Mouse (Mus musculus): ENCODE measurements around the gene Sytl3. TPM values are rescaled to one million over a fixed set of nuclear protein-coding genes. Genes with fewer than 3 reads are reported as not detected.

Sytl3 gene
- total RNA-seq, 2 experiments from 2014 or later: 0.49 to 0.81 TPM

GRCm38 (mm10) chr17:6743787-6744239 is 84.9 kb downstream of the Sytl3 start:
- intact Hi-C loops (cut with DNase I): no loop called here
- peak in 1 of 2 experiments; percentile 15 for DNase-seq (ENCODE audit: extremely low spot score in 1 of 2, low spot score in 2 of 2)

GRCm38 (mm10) chr17:6744366-6744765 is 85.5 kb downstream of the Sytl3 start:
- peak in 1 of 2 experiments; percentile 27 for DNase-seq (ENCODE audit: extremely low spot score in 1 of 2, low spot score in 2 of 2)
- intact Hi-C loops (cut with DNase I): no loop called here

GRCm38 (mm10) chr17:6744871-6745270 is 86.0 kb downstream of the Sytl3 start:
- intact Hi-C loops (cut with DNase I): no loop called here
- DNase-seq (ENCODE audit: extremely low spot score in 1 of 2, low spot score in 2 of 2): peak in 1 of 2 experiments; percentile 14

- intact Hi-C loops (cut with DNase I): no loop called here
- peak in 1 of 2 experiments; percentile 22 for DNase-seq (ENCODE audit: extremely low spot score in 1 of 2, low spot score in 2 of 2)
Observed at GRCm38 (mm10) chr17:6745503-6745902, 86.6 kb downstream of the Sytl3 start.

GRCm38 (mm10) chr17:6745975-6746374 is 87.1 kb downstream of the Sytl3 start:
- DNase-seq (ENCODE audit: extremely low spot score in 1 of 2, low spot score in 2 of 2): peak in 1 of 2 experiments; percentile 47

GRCm38 (mm10) chr17:6746452-6747231 is 87.7 kb downstream of the Sytl3 start:
- peak in 1 of 2 experiments; percentile 27 for DNase-seq (ENCODE audit: extremely low spot score in 1 of 2, low spot score in 2 of 2)
- intact Hi-C loops (cut with DNase I): no loop called here

More at GRCm38 (mm10) chr17:6745975-6746374, 87.1 kb downstream of the Sytl3 start:
- intact Hi-C loops (cut with DNase I): no loop called here

GRCm38 (mm10) chr17:6747478-6747877 is 88.6 kb downstream of the Sytl3 start:
- intact Hi-C loops (cut with DNase I): no loop called here

GRCm38 (mm10) chr17:6748779-6749464 is 90.0 kb downstream of the Sytl3 start:
- intact Hi-C loops (cut with DNase I): no loop called here
- peak in 1 of 2 experiments; percentile 47 for DNase-seq (ENCODE audit: extremely low spot score in 1 of 2, low spot score in 2 of 2)

More at GRCm38 (mm10) chr17:6747478-6747877, 88.6 kb downstream of the Sytl3 start:
- peak in 1 of 2 experiments; percentile 17 for DNase-seq (ENCODE audit: extremely low spot score in 1 of 2, low spot score in 2 of 2)

- DNase-seq (ENCODE audit: extremely low spot score in 1 of 2, low spot score in 2 of 2): no peak
- intact Hi-C loops (cut with DNase I): no loop called here
Observed at GRCm38 (mm10) chr17:6751221-6751859, 92.4 kb downstream of the Sytl3 start.

GRCm38 (mm10) chr17:6752375-6752774 is 93.5 kb downstream of the Sytl3 start:
- DNase-seq (ENCODE audit: extremely low spot score in 1 of 2, low spot score in 2 of 2): no peak
- intact Hi-C loops (cut with DNase I): no loop called here

GRCm38 (mm10) chr17:6755176-6755575 is 96.3 kb downstream of the Sytl3 start:
- intact Hi-C loops (cut with DNase I): no loop called here
- no peak for DNase-seq (ENCODE audit: extremely low spot score in 1 of 2, low spot score in 2 of 2)

GRCm38 (mm10) chr17:6755873-6756272 is 97.0 kb downstream of the Sytl3 start:
- no peak for DNase-seq (ENCODE audit: extremely low spot score in 1 of 2, low spot score in 2 of 2)
- intact Hi-C loops (cut with DNase I): no loop called here

GRCm38 (mm10) chr17:6757902-6758301 is 99.0 kb downstream of the Sytl3 start:
- intact Hi-C loops (cut with DNase I): no loop called here
- no peak for DNase-seq (ENCODE audit: extremely low spot score in 1 of 2, low spot score in 2 of 2)

GRCm38 (mm10) chr17:6758845-6759244 is 100.0 kb downstream of the Sytl3 start:
- no peak for DNase-seq (ENCODE audit: extremely low spot score in 1 of 2, low spot score in 2 of 2)
- intact Hi-C loops (cut with DNase I): no loop called here

- intact Hi-C loops (cut with DNase I): no loop called here
- DNase-seq (ENCODE audit: extremely low spot score in 1 of 2, low spot score in 2 of 2): no peak
Observed at GRCm38 (mm10) chr17:6759717-6760292, 100.9 kb downstream of the Sytl3 start.

GRCm38 (mm10) chr17:6763513-6764226 is 104.8 kb downstream of the Sytl3 start:
- no peak for DNase-seq (ENCODE audit: extremely low spot score in 1 of 2, low spot score in 2 of 2)
- intact Hi-C loops (cut with DNase I): no loop called here

- no peak for DNase-seq (ENCODE audit: extremely low spot score in 1 of 2, low spot score in 2 of 2)
- intact Hi-C loops (cut with DNase I): no loop called here
Observed at GRCm38 (mm10) chr17:6764227-6764593, 105.3 kb downstream of the Sytl3 start.

GRCm38 (mm10) chr17:6764730-6765129 is 105.8 kb downstream of the Sytl3 start:
- intact Hi-C loops (cut with DNase I): no loop called here
- no peak for DNase-seq (ENCODE audit: extremely low spot score in 1 of 2, low spot score in 2 of 2)

GRCm38 (mm10) chr17:6765886-6766285 is 107.0 kb downstream of the Sytl3 start:
- intact Hi-C loops (cut with DNase I): no loop called here
- no peak for DNase-seq (ENCODE audit: extremely low spot score in 1 of 2, low spot score in 2 of 2)

Data from left cerebral cortex, postnatal 10 days (tissue).